Mouse (Mus musculus): ENCODE results near the gene C130026I21Rik. TPM values are rescaled to one million over a fixed set of nuclear protein-coding genes. Genes with fewer than 3 reads are reported as not detected.
"Not testable (repeated sequence)": the region's sequence is repeated elsewhere in the genome, so short reads cannot be mapped to it uniquely, and the experiment has no call there.

Gene C130026I21Rik
- polyA plus RNA-seq, 1 experiment from 2014 or later, result 0.33 TPM

GRCm38 (mm10) chr1:85243023-85243422, 27.3 kb downstream of the C130026I21Rik start:
- not testable (repeated sequence) for DNase-seq (ENCODE audit: low spot score); H3K4me1 ChIP-seq (replicated peaks; ENCODE audit: control insufficient read depth, insufficient read depth, low read length); H3K27ac ChIP-seq; ATAC-seq (ENCODE audit: low FRiP score); H3K9ac ChIP-seq; H3K36me3 ChIP-seq (replicated peaks; ENCODE audit: control insufficient read depth, insufficient read depth); H3K4me2 ChIP-seq (replicated peaks); H3K27me3 ChIP-seq (ENCODE audit: control insufficient read depth, insufficient read depth, low read length); H3K4me3 ChIP-seq (replicated peaks; ENCODE audit: low read length)
- peaks cover 41% of the 10 kb centered on the region for H3K9me3 ChIP-seq (ENCODE audit: control insufficient read depth, low read length)
- 73% methylated on average over 2 of the region's 2 CpGs for WGBS

- not testable (repeated sequence) for ATAC-seq (ENCODE audit: low FRiP score); H3K4me3 ChIP-seq (replicated peaks; ENCODE audit: low read length); H3K27me3 ChIP-seq (ENCODE audit: control insufficient read depth, insufficient read depth, low read length); DNase-seq (ENCODE audit: low spot score); H3K9ac ChIP-seq; H3K27ac ChIP-seq; H3K4me2 ChIP-seq (replicated peaks); H3K4me1 ChIP-seq (replicated peaks; ENCODE audit: control insufficient read depth, insufficient read depth, low read length); H3K36me3 ChIP-seq (replicated peaks; ENCODE audit: control insufficient read depth, insufficient read depth)
- 82% methylated on average over 4 of the region's 4 CpGs for WGBS
- H3K9me3 ChIP-seq (ENCODE audit: control insufficient read depth, low read length), result peaks cover 27% of the 10 kb centered on the region
Observed at GRCm38 (mm10) chr1:85239018-85239775, 31.2 kb downstream of the C130026I21Rik start.

DNA sequence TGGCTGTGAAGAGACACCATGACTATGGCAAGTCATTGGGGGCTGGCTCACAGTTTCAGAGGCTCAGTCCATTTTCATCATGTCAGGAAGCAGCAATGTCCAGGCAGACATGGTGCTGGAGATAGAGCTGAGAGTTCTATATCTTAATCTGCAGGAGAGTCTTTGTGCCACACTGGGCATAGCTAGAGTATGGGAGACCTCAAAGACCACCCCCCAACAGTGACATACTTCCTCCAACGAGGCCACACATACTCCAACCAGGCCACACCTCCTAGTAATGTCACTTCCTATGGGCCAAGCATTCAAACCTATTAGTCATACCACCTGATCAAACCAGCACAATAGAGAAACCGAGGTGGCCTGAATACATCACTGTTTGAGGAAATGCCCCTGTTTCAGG, 63.8 kb downstream of the C130026I21Rik start:
- ATAC-seq (ENCODE audit: low FRiP score); H3K36me3 ChIP-seq (replicated peaks; ENCODE audit: control insufficient read depth, insufficient read depth); H3K4me1 ChIP-seq (replicated peaks; ENCODE audit: control insufficient read depth, insufficient read depth, low read length); DNase-seq (ENCODE audit: low spot score); H3K4me3 ChIP-seq (replicated peaks; ENCODE audit: low read length); H3K4me2 ChIP-seq (replicated peaks); H3K27ac ChIP-seq; H3K9ac ChIP-seq; H3K9me3 ChIP-seq (ENCODE audit: control insufficient read depth, low read length); H3K27me3 ChIP-seq (ENCODE audit: control insufficient read depth, insufficient read depth, low read length): not testable (repeated sequence)
- 45% methylated on average over 1 of the region's 2 CpGs for WGBS

DNA sequence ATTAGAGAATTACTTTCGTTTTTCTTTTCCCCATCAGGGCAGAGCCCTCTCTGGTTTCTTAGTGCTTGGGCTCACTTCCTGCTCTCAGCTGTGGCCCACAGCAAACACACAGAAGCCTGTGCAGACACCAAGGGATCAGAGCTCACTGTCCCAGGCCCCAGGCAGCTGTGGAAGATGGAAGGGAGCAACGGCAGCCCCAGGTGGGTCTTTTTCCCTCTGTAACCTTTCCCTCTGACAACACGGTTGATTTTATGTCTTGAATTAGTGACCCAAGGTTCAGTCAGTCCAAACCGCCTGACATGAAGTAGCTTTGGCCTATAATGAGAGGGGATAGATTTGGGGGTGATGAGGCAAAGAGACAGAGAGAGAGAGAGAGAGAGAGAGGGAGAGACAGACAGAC, 70.8 kb downstream of the C130026I21Rik start:
- H3K36me3 ChIP-seq (replicated peaks; ENCODE audit: control insufficient read depth, insufficient read depth); DNase-seq (ENCODE audit: low spot score); H3K27me3 ChIP-seq (ENCODE audit: control insufficient read depth, insufficient read depth, low read length); H3K9ac ChIP-seq; H3K4me3 ChIP-seq (replicated peaks; ENCODE audit: low read length); H3K27ac ChIP-seq; ATAC-seq (ENCODE audit: low FRiP score); H3K4me1 ChIP-seq (replicated peaks; ENCODE audit: control insufficient read depth, insufficient read depth, low read length); H3K9me3 ChIP-seq (ENCODE audit: control insufficient read depth, low read length); H3K4me2 ChIP-seq (replicated peaks): not testable (repeated sequence)
- WGBS, result 92% methylated on average over 3 of the region's 4 CpGs

DNA sequence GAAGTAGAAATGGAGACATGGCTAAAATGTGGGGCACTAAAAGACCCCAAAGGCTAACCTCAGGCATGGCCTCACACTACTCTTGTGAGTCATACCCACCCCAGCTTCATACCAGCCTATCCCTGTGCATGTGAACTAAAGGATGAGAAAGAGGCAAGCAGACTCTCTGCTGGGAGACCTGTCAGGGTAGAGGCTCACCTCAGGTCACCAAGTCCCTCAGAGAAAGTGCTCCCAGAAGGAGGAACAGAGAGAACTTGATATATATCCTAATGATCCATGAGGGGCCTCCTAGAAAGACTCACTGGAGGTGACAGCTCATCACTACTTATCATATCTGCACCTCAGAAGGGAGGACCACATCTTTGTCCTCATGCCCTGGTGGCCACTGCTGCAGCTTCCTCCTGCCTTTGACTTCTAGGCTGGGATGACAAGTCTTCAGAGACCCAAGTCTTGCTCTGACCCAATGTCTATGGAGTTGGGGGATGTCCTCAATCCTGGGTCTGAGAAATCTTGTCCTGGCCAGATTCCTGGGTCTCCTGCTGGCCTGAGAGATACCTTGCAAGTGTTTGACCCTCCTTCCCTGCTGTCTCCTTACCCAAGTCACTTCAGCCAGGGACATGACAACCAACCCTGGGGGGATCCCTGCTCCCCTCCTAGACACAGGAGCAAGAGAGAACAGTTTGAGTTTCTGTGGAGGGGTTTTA, 71.6 kb downstream of the C130026I21Rik start:
- not testable (repeated sequence) for H3K4me1 ChIP-seq (replicated peaks; ENCODE audit: control insufficient read depth, insufficient read depth, low read length); H3K27ac ChIP-seq; H3K36me3 ChIP-seq (replicated peaks; ENCODE audit: control insufficient read depth, insufficient read depth); DNase-seq (ENCODE audit: low spot score); H3K4me3 ChIP-seq (replicated peaks; ENCODE audit: low read length); H3K9me3 ChIP-seq (ENCODE audit: control insufficient read depth, low read length); H3K9ac ChIP-seq; H3K27me3 ChIP-seq (ENCODE audit: control insufficient read depth, insufficient read depth, low read length); ATAC-seq (ENCODE audit: low FRiP score); H3K4me2 ChIP-seq (replicated peaks)

- not testable (repeated sequence) for H3K27me3 ChIP-seq (ENCODE audit: control insufficient read depth, insufficient read depth, low read length); H3K4me1 ChIP-seq (replicated peaks; ENCODE audit: control insufficient read depth, insufficient read depth, low read length); H3K4me3 ChIP-seq (replicated peaks; ENCODE audit: low read length); H3K9ac ChIP-seq; H3K9me3 ChIP-seq (ENCODE audit: control insufficient read depth, low read length); H3K36me3 ChIP-seq (replicated peaks; ENCODE audit: control insufficient read depth, insufficient read depth); H3K27ac ChIP-seq; DNase-seq (ENCODE audit: low spot score); H3K4me2 ChIP-seq (replicated peaks); ATAC-seq (ENCODE audit: low FRiP score)
- 67% methylated on average over 4 of the region's 4 CpGs for WGBS
Observed at GRCm38 (mm10) chr1:85196732-85197131, 73.6 kb downstream of the C130026I21Rik start.

DNA sequence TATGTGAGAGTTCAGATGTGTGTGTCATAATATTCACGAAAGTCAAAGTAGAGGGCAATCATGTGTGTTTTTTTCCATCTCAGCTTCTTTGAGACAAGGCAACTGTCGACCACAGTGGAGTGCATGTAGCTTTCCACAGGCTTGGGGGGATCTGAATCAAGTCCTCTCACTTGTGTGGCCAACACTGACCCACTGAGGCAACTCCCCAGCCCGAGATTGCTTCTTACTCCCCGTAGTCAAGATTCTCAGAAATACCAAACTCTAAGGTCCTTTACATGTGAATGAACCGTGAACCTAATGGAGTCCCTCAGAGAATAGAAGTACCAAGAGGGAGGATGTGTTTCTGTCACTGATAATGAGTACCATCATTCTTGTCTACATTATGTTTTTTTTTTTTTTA, 76.6 kb downstream of the C130026I21Rik start:
- H3K9me3 ChIP-seq (ENCODE audit: control insufficient read depth, low read length); H3K36me3 ChIP-seq (replicated peaks; ENCODE audit: control insufficient read depth, insufficient read depth); ATAC-seq (ENCODE audit: low FRiP score); H3K4me1 ChIP-seq (replicated peaks; ENCODE audit: control insufficient read depth, insufficient read depth, low read length); H3K27ac ChIP-seq; H3K4me2 ChIP-seq (replicated peaks); H3K27me3 ChIP-seq (ENCODE audit: control insufficient read depth, insufficient read depth, low read length); H3K4me3 ChIP-seq (replicated peaks; ENCODE audit: low read length); DNase-seq (ENCODE audit: low spot score); H3K9ac ChIP-seq: not testable (repeated sequence)
- 80% methylated on average over 5 of the region's 5 CpGs for WGBS

- H3K27ac ChIP-seq; H3K9me3 ChIP-seq (ENCODE audit: control insufficient read depth, low read length); H3K9ac ChIP-seq; H3K4me2 ChIP-seq (replicated peaks); H3K4me3 ChIP-seq (replicated peaks; ENCODE audit: low read length); H3K36me3 ChIP-seq (replicated peaks; ENCODE audit: control insufficient read depth, insufficient read depth); DNase-seq (ENCODE audit: low spot score); H3K4me1 ChIP-seq (replicated peaks; ENCODE audit: control insufficient read depth, insufficient read depth, low read length); H3K27me3 ChIP-seq (ENCODE audit: control insufficient read depth, insufficient read depth, low read length); ATAC-seq (ENCODE audit: low FRiP score): not testable (repeated sequence)
- 87% methylated on average over 1 of the region's 3 CpGs for WGBS
Observed at GRCm38 (mm10) chr1:85181981-85182380, 88.4 kb downstream of the C130026I21Rik start.

DNA sequence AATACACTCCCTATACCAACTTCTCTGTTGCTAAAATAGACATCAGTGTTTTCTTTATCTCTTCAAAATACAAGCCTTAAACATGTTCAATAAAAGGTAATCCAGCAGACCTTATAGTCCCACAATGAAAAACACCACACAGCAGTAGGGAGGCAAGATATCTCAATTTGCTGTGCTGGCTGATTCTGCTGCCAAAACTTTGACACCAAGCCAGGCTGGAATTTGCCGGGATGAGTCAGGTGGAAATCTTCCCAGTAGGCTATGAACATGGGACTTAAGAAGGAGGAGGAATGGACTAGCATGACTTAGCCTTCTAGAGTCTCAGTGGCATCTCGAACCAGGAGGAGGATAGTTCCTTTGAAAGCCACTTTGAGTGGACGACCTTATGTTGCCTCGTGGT, 91.4 kb downstream of the C130026I21Rik start:
- H3K9me3 ChIP-seq (ENCODE audit: control insufficient read depth, low read length); H3K27ac ChIP-seq; H3K9ac ChIP-seq; H3K4me1 ChIP-seq (replicated peaks; ENCODE audit: control insufficient read depth, insufficient read depth, low read length); DNase-seq (ENCODE audit: low spot score); H3K4me3 ChIP-seq (replicated peaks; ENCODE audit: low read length); H3K4me2 ChIP-seq (replicated peaks); H3K27me3 ChIP-seq (ENCODE audit: control insufficient read depth, insufficient read depth, low read length); ATAC-seq (ENCODE audit: low FRiP score); H3K36me3 ChIP-seq (replicated peaks; ENCODE audit: control insufficient read depth, insufficient read depth): not testable (repeated sequence)
- 83% methylated on average over 4 of the region's 4 CpGs for WGBS

All from hindbrain, embryonic 14.5 days (tissue).